Mouse (Mus musculus) erythroblast, embryonic 14.5 days (primary cell): ENCODE measurements around the gene Zfp248.

Source experiments
- GATA1 ChIP-seq: IDR thresholded peaks from 2 replicates; pipeline ENCODE4 v1.6.1; 2012; ENCODE audit warnings: low read length, inconsistent platforms, mixed read lengths
- TAL1 ChIP-seq: IDR thresholded peaks from 3 replicates; pipeline ENCODE4 v1.6.1; 2012; ENCODE audit warnings: low read length, inconsistent platforms, mixed read lengths

DNA sequence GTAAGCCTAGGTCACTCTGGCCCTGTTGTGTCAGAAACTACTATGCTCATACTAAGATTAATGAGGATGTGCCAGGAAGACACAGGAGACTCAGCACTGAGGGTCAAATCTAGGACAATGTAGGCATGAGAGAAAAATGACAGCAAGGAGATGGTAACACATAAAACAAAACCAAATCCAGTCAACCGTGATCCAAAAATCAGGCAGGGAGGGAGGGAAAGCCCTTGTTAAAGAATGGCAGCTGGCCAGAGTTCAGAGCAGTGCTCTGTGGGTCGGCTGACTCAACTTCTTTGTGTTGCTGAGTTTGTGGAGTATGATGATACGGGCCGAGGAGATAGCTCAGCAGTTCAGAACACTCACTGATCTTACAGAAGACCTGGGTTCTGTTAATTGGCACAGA is 48.9 kb downstream of the Zfp248 start:
- TF ChIP-seq TAL1 (no peak), GATA1 (no peak)
